Mouse (Mus musculus) liver, adult 2 months (tissue): ENCODE results near the gene Nrp2. TPM values are rescaled to one million over a fixed set of nuclear protein-coding genes. Genes with fewer than 3 reads are reported as not detected.

ENCODE experiments used
- DNase-seq: peaks from one replicate; pipeline ENCODE4 v3.0.0-alpha.2; 2011; ENCODE audit warnings: low read depth, low spot score; ENCODE audit errors: extremely low read depth
- H3K27ac ChIP-seq: fragments of 200-500 bp; replicated peaks from 2 replicates; pipeline ENCODE4 v1.5.1; 2012; ENCODE audit warnings: low read depth, mild to moderate bottlenecking, control low read depth, inconsistent platforms, low read length; ENCODE audit not compliant: insufficient read depth
- H3K27me3 ChIP-seq: fragments of 200-500 bp; 2 replicates; pipeline ENCODE4 v1.6.1; 2012; ENCODE audit warnings: mild to moderate bottlenecking, moderate library complexity, low read length, inconsistent platforms; ENCODE audit not compliant: control insufficient read depth, insufficient read depth
- H3K36me3 ChIP-seq: fragments of 200-500 bp; 2 replicates; pipeline ENCODE4 v1.6.1; 2012; ENCODE audit warnings: low read length, inconsistent platforms; ENCODE audit not compliant: control insufficient read depth, insufficient read depth
- H3K4me1 ChIP-seq: fragments of 200-500 bp; 2 replicates; pipeline ENCODE4 v1.6.1; 2011; ENCODE audit warnings: low read length; ENCODE audit not compliant: control insufficient read depth, insufficient read depth
- H3K4me3 ChIP-seq: fragments of 200-500 bp; 2 replicates; pipeline ENCODE4 v1.5.1; 2011; ENCODE audit warnings: low read depth, mild to moderate bottlenecking, control low read depth, low read length, moderate library complexity; ENCODE audit not compliant: insufficient read depth
- H3K79me2 ChIP-seq: fragments of 200-500 bp; 2 replicates; pipeline ENCODE4 v1.6.1; 2012; ENCODE audit warnings: inconsistent platforms, mild to moderate bottlenecking, low read length, moderate library complexity; ENCODE audit not compliant: control insufficient read depth, insufficient read depth
- H3K9ac ChIP-seq: fragments of 200-500 bp; 2 replicates; pipeline ENCODE4 v1.6.1; 2012; ENCODE audit warnings: low read depth, mild to moderate bottlenecking, control low read depth, inconsistent platforms, low read length
- CTCF ChIP-seq: fragments of 200-500 bp; IDR thresholded peaks from 2 replicates; pipeline ENCODE4 v1.5.1; 2011; ENCODE audit warnings: low read depth, low read length, control low read depth
- POLR2A ChIP-seq: fragments of 200-500 bp; IDR thresholded peaks from 2 replicates; pipeline ENCODE4 v1.6.1; 2011; ENCODE audit warnings: low read length, control low read depth; ENCODE audit not compliant: insufficient read depth; ENCODE audit errors: extremely low read depth
- WGBS: fragments of 180-500 bp; shearing (Covaris S2); methylation state at CpG from one replicate; pipeline ENCODE4 v1.1.7; 2018; 5-methylcytosine and 5-hydroxymethylcytosine counted together
- polyA plus RNA-seq: library from polyadenylated mRNA; depleted of rRNA; stranded (reverse); fragments of >200 nt; gene quantifications from 2 replicates; pipeline ENCODE4 v1.2.3, GENCODE M21; 2012
- total RNA-seq: library from RNA; depleted of rRNA; stranded (reverse); fragments of >200 nt; gene quantifications from 2 replicates; pipeline ENCODE4 v1.2.3, GENCODE M21; 2014

The Nrp2 gene
- total and polyA plus RNA-seq, 2 experiments: 3.2 to 11.4 TPM

GRCm38 (mm10) chr1:62691175-62691574 is 11.9 kb upstream of the Nrp2 start:
- TF ChIP-seq CTCF (no peak), POLR2A (no peak)
- WGBS: 84% methylated on average over 6 of the region's 6 CpGs
- Histone ChIP-seq H3K27me3 (no peaks in the 10 kb centered on the region), H3K4me1 (no peaks in the 10 kb centered on the region), H3K9ac (no peak overlapping the region), H3K27ac (no peak overlapping the region), H3K36me3 (no peaks in the 10 kb centered on the region), H3K4me3 (no peak overlapping the region), H3K79me2 (no peaks in the 10 kb centered on the region)
- DNase-seq: no peak

GRCm38 (mm10) chr1:62696312-62696982 is 6.6 kb upstream of the Nrp2 start:
- WGBS: 60% methylated on average over 6 of the region's 6 CpGs

GRCm38 (mm10) chr1:62696983-62697341 is 6.1 kb upstream of the Nrp2 start:
- no peak overlapping the region for H3K9ac ChIP-seq
- no peak overlapping the region for H3K27ac ChIP-seq
- no peaks in the 10 kb centered on the region for H3K36me3 ChIP-seq
- no peaks in the 10 kb centered on the region for H3K79me2 ChIP-seq
- H3K27me3 ChIP-seq: no peaks in the 10 kb centered on the region
- H3K4me3 ChIP-seq: no peak overlapping the region
- DNase-seq: peak; percentile 51
- 10% methylated on average over 9 of the region's 9 CpGs for WGBS
- H3K4me1 ChIP-seq: peaks cover 3% of the 10 kb centered on the region; the same call in 1 of the 2 replicates
- no peak for TF ChIP-seq POLR2A
- peak; percentile 52 for TF ChIP-seq CTCF

More at GRCm38 (mm10) chr1:62696312-62696982, 6.6 kb upstream of the Nrp2 start:
- Histone ChIP-seq H3K4me3 (no peak overlapping the region), H3K27ac (no peak overlapping the region), H3K9ac (no peak overlapping the region), H3K36me3 (no peaks in the 10 kb centered on the region), H3K27me3 (no peaks in the 10 kb centered on the region), H3K79me2 (no peaks in the 10 kb centered on the region), H3K4me1 (peaks cover 3% of the 10 kb centered on the region; the same call in 1 of the 2 replicates)
- no peak for DNase-seq
- TF ChIP-seq POLR2A (no peak), CTCF (no peak)

- Histone ChIP-seq H3K4me1 (peaks cover 3% of the 10 kb centered on the region; the same call in 1 of the 2 replicates), H3K9ac (no peak overlapping the region), H3K27me3 (no peaks in the 10 kb centered on the region), H3K79me2 (no peaks in the 10 kb centered on the region), H3K4me3 (no peak overlapping the region), H3K27ac (no peak overlapping the region), H3K36me3 (no peaks in the 10 kb centered on the region)
- TF ChIP-seq CTCF (no peak), POLR2A (no peak)
- DNase-seq: no peak
- 44% methylated on average over 3 of the region's 3 CpGs for WGBS
These were observed 5.7 kb upstream of the Nrp2 start for GRCm38 (mm10) chr1:62697353-62697752.

- no peak overlapping the region for H3K9ac ChIP-seq
- no peaks in the 10 kb centered on the region for H3K79me2 ChIP-seq
- no peaks in the 10 kb centered on the region for H3K27me3 ChIP-seq
- H3K36me3 ChIP-seq: no peaks in the 10 kb centered on the region
- 27% methylated on average over 4 of the region's 4 CpGs for WGBS
- TF ChIP-seq CTCF (no peak), POLR2A (no peak)
- peaks cover 6% of the 10 kb centered on the region; the same call in 1 of the 2 replicates for H3K4me1 ChIP-seq
- no peak overlapping the region for H3K4me3 ChIP-seq
- H3K27ac ChIP-seq: no peak overlapping the region
- DNase-seq: no peak
These were observed 3.3 kb upstream of the Nrp2 start for GRCm38 (mm10) chr1:62699801-62700200.

- 21% methylated on average over 10 of the region's 10 CpGs for WGBS
- H3K79me2 ChIP-seq: no peaks in the 10 kb centered on the region
- peaks cover 6% of the 10 kb centered on the region; the same call in 1 of the 2 replicates for H3K4me1 ChIP-seq
- peak; percentile 68 for TF ChIP-seq CTCF
- TF ChIP-seq POLR2A: no peak
- no peaks in the 10 kb centered on the region for H3K27me3 ChIP-seq
- DNase-seq: peak; percentile 71
- H3K27ac ChIP-seq: no peak overlapping the region
- no peaks in the 10 kb centered on the region for H3K36me3 ChIP-seq
- H3K9ac ChIP-seq: no peak overlapping the region
- no peak overlapping the region for H3K4me3 ChIP-seq
These were observed 1.8 kb upstream of the Nrp2 start for GRCm38 (mm10) chr1:62701065-62701921.
